Mouse (Mus musculus): ENCODE data around the gene Ergic2.

- TF ChIP-seq POLR2A (IDR thresholded peaks at IDR 0.05; ENCODE audit: extremely low read depth, insufficient read depth, low read length) (no peak), CTCF (IDR thresholded peaks at IDR 0.05; ENCODE audit: extremely low read depth, insufficient read depth, low read length) (no peak)
Measured at GRCm38 (mm10) chr6:148141874-148142273, 70.3 kb downstream of the Ergic2 start.

All from cortical plate, adult 2 months (tissue).